Mouse (Mus musculus): Measurements from ENCODE around the gene Large1. TPM values are rescaled to one million over a fixed set of nuclear protein-coding genes. Genes with fewer than 3 reads are reported as not detected.

Gene Large1
- total and polyA plus RNA-seq, 3 experiments: not detected

GRCm38 (mm10) chr8:73135397-73135796, 217.9 kb downstream of the Large1 start:
- H3K36me3 ChIP-seq (ENCODE audit: control insufficient read depth in 1 of 2, insufficient read depth in 2 of 2, low read length in 2 of 2): no peaks in the 10 kb centered on the region
- H3K79me2 ChIP-seq (ENCODE audit: control insufficient read depth, insufficient read depth, low read length, poor library complexity): no peaks in the 10 kb centered on the region
- no peak overlapping the region for H3K9ac ChIP-seq (ENCODE audit: control insufficient read depth, low read depth, low read length, poor library complexity, severe bottlenecking)
- no peaks in the 10 kb centered on the region for H3K9me3 ChIP-seq (replicated peaks; ENCODE audit: insufficient read depth, low read length)
- no peaks in the 10 kb centered on the region for H3K4me1 ChIP-seq (ENCODE audit: control insufficient read depth in 1 of 2, insufficient read depth in 2 of 2, low read length in 2 of 2)
- TF ChIP-seq GABPA (IDR thresholded peaks at IDR 0.05; ENCODE audit: low read depth, low read length) (no peak), POLR2AphosphoS2 (IDR thresholded peaks at IDR 0.05; ENCODE audit: low read length) (no peak), ZC3H11A (IDR thresholded peaks at IDR 0.05; ENCODE audit: low read depth, low read length) (no peak), JUND (IDR thresholded peaks at IDR 0.05; ENCODE audit: low read depth, low read length) (no peak), CHD2 (IDR thresholded peaks at IDR 0.05; ENCODE audit: low read length) (no peak), CHD1 (IDR thresholded peaks at IDR 0.05; ENCODE audit: low read depth, low read length) (no peak)
- H3K4me3 ChIP-seq (ENCODE audit: control insufficient read depth in 1 of 2, insufficient read depth in 1 of 2, low read depth in 2 of 2, low read length in 2 of 2): no peak overlapping the region
- no peak overlapping the region for H3K27ac ChIP-seq (ENCODE audit: control insufficient read depth, low read depth, low read length)
- no peaks in the 10 kb centered on the region for H3K27me3 ChIP-seq (ENCODE audit: control insufficient read depth in 1 of 2, insufficient read depth in 2 of 2, low read length in 2 of 2)
- DNase-seq (ENCODE audit: low read depth, low spot score): no peak

GRCm38 (mm10) chr8:73132080-73132479, 221.3 kb downstream of the Large1 start:
- Histone ChIP-seq H3K27ac (ENCODE audit: control insufficient read depth, low read depth, low read length) (no peak overlapping the region), H3K4me3 (ENCODE audit: control insufficient read depth in 1 of 2, insufficient read depth in 1 of 2, low read depth in 2 of 2, low read length in 2 of 2) (no peak overlapping the region), H3K9ac (ENCODE audit: control insufficient read depth, low read depth, low read length, poor library complexity, severe bottlenecking) (no peak overlapping the region), H3K27me3 (ENCODE audit: control insufficient read depth in 1 of 2, insufficient read depth in 2 of 2, low read length in 2 of 2) (no peaks in the 10 kb centered on the region), H3K4me1 (ENCODE audit: control insufficient read depth in 1 of 2, insufficient read depth in 2 of 2, low read length in 2 of 2) (no peaks in the 10 kb centered on the region), H3K9me3 (replicated peaks; ENCODE audit: insufficient read depth, low read length) (no peaks in the 10 kb centered on the region), H3K79me2 (ENCODE audit: control insufficient read depth, insufficient read depth, low read length, poor library complexity) (no peaks in the 10 kb centered on the region), H3K36me3 (ENCODE audit: control insufficient read depth in 1 of 2, insufficient read depth in 2 of 2, low read length in 2 of 2) (no peaks in the 10 kb centered on the region)
- TF ChIP-seq ZC3H11A (IDR thresholded peaks at IDR 0.05; ENCODE audit: low read depth, low read length) (no peak), POLR2AphosphoS2 (IDR thresholded peaks at IDR 0.05; ENCODE audit: low read length) (no peak), TBP (IDR thresholded peaks at IDR 0.05; ENCODE audit: low read depth, low read length) (no peak), UBTF (IDR thresholded peaks at IDR 0.05; ENCODE audit: borderline replicate concordance, insufficient read depth, low read depth, low read length) (no peak), CHD1 (IDR thresholded peaks at IDR 0.05; ENCODE audit: low read depth, low read length) (no peak), USF2 (IDR thresholded peaks at IDR 0.05; ENCODE audit: borderline replicate concordance in 1 of 2, insufficient read depth in 1 of 2, low read depth in 1 of 2, low read length in 2 of 2) (no peak), POLR2A (IDR thresholded peaks at IDR 0.05; ENCODE audit: control insufficient read depth in 1 of 2, insufficient read depth in 1 of 2, low read depth in 1 of 2, low read length in 2 of 2, poor library complexity in 1 of 2) (no peak), CHD2 (IDR thresholded peaks at IDR 0.05; ENCODE audit: low read length) (no peak), BHLHE40 (IDR thresholded peaks at IDR 0.05; ENCODE audit: borderline replicate concordance, low read depth, low read length) (no peak), MYC (IDR thresholded peaks at IDR 0.05; ENCODE audit: low read depth, low read length) (no peak), RAD21 (IDR thresholded peaks at IDR 0.05; ENCODE audit: low read depth, low read length) (no peak), HCFC1 (IDR thresholded peaks at IDR 0.05; ENCODE audit: low read depth, low read length) (no peak), KAT2A (conservative IDR thresholded peaks at IDR 0.05; ENCODE audit: low read depth, low read length) (no peak), MYB (IDR thresholded peaks at IDR 0.05; ENCODE audit: low read depth, low read length) (no peak), ELF1 (IDR thresholded peaks at IDR 0.05; ENCODE audit: low read depth, low read length) (no peak), GABPA (IDR thresholded peaks at IDR 0.05; ENCODE audit: low read depth, low read length) (no peak), TAL1 (IDR thresholded peaks at IDR 0.05; ENCODE audit: low read length) (no peak), RCOR1 (IDR thresholded peaks at IDR 0.05; ENCODE audit: low read depth, low read length) (no peak), SIN3A (IDR thresholded peaks at IDR 0.05; ENCODE audit: low read length) (no peak)
- DNase-seq (ENCODE audit: low read depth, low spot score): no peak

Measured in MEL (cell line).